Mouse (Mus musculus): Measurements from ENCODE around the gene Gm44973. TPM values are rescaled to one million over a fixed set of nuclear protein-coding genes. Genes with fewer than 3 reads are reported as not detected.

The Gm44973 gene
- polyA plus RNA-seq, 1 experiment from 2014 or later: not detected

DNA sequence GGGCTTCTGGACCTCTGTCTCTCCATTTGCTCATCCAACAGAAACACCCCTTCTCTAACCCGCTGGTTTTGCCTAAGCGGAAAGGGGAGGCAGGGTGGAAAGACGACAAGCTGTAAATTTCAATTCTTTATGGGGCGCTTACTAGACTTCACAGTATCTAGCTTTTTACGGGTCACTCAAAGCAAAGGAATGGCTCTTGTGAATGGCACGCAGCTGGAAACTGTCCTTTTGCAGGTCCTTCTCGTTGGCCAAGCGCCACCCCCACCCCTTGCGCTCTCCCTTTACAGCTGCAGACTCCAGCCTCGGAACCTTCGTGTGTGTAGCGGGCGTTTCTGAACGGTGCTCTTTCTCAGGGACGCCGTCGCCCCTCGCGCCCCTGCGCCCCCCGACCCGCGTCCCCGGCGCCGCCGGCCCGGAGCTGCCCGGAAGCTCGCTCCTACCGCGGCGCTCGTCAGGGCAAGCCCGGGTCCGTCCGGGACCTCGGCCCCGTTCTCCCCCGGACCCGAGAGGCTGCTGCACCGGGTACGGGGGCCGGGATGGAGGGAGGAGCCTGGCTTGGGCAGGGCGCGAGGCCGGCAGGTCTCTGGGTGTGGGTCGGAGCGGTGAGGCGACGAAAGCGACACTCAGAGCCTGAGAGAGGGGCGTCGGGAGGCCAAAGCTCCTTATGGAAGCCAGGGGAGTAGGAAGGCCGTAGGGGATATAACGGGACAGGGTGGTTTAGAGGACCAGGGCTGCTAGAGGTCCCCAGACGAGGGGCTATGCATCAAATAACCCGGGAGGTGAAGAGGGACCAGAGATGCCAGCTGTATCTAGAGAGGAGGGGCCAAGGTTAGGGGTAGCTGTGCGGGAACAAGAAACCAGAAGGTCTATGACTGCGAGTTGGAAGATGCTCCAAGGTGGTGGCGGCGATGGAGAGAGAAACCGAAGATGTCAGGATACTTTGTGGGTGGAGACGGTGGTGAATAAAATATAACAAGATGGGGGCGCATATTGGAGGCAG lies 36.2 kb downstream of the Gm44973 start, which contains the start of gene Zfp580:
Zfp580 (plus strand) TSS at position 346 of the 1,000 bp plus-strand sequence.
- H3K27me3 ChIP-seq (ENCODE audit: insufficient read depth, low read length): peaks cover 48% of the 10 kb centered on the region
- under 1% methylated on average over 65 of the region's 65 CpGs for WGBS

DNA sequence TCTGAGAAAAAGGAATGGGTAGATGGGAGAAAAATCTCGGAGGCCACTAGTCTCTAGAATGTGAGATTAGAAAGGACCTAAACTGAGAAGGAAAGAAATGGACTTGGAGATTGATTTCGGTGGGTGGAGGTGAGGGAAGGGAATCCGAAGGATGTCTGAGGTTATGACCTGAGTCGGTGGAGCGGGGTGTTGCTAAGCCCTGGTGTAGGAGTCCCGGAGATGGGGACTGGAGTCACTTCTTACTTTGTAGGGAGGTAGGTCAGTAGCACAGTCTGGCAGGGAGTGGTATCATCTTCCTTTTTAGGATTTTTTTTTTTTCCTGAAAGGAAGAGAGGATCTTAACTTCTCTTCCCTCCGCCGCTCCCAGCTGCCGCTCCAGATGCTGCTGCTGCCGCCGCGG lies 37.1 kb downstream of the Gm44973 start:
- Histone ChIP-seq H3K27me3 (ENCODE audit: insufficient read depth, low read length) (peaks cover 58% of the 10 kb centered on the region), H3K4me1 (ENCODE audit: insufficient read depth) (peaks cover 25% of the 10 kb centered on the region)
- DNase-seq: peak; percentile 17

More for the DNA sequence above, 36.2 kb downstream of the Gm44973 start, which contains the start of gene Zfp580:
- Histone ChIP-seq H3K9ac (peak within 1 kb of the TSS; percentile 86), H3K4me3 (ENCODE audit: low read depth, low read length) (peak within 1 kb of the TSS; percentile 68), H3K9me3 (ENCODE audit: low read depth, low read length) (no peaks in the 10 kb centered on the region), H3K4me2 (peak within 1 kb of the TSS; percentile 78), H3K4me1 (ENCODE audit: insufficient read depth) (peaks cover 18% of the 10 kb centered on the region; the same call in 1 of the 2 replicates), H3K36me3 (ENCODE audit: insufficient read depth) (no peaks in the 10 kb centered on the region), H3K27ac (ENCODE audit: low read depth) (peak within 1 kb of the TSS; percentile 71)
- no peak for TF ChIP-seq CTCF (IDR thresholded peaks at IDR 0.05; ENCODE audit: low read depth)
- peak; percentile 85 for ATAC-seq (ENCODE audit: insufficient read depth)
- DNase-seq: peak; percentile 88

DNA sequence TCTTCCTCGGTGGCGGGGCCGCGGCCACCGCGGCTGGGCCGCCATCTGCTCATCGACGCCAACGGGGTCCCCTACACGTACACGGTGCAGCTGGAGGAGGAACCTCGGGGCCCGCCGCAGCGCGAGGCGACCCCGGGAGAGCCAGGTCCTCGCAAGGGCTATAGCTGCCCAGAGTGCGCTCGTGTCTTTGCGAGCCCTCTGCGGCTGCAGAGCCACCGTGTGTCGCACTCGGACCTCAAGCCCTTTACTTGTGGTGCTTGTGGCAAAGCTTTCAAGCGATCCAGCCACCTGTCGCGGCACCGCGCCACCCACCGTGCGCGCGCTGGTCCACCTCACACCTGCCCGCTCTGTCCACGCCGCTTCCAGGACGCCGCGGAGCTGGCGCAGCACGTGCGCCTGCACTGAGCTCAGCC lies 37.6 kb downstream of the Gm44973 start:
- no peak for ATAC-seq (ENCODE audit: insufficient read depth)
- H3K4me2 ChIP-seq: peak overlapping the region; percentile 78
- no peaks in the 10 kb centered on the region for H3K36me3 ChIP-seq (ENCODE audit: insufficient read depth)
- H3K9ac ChIP-seq: peak overlapping the region; percentile 86
- H3K27ac ChIP-seq (ENCODE audit: low read depth): no peak overlapping the region
- H3K4me3 ChIP-seq (ENCODE audit: low read depth, low read length): peak overlapping the region; percentile 68
- H3K4me1 ChIP-seq (ENCODE audit: insufficient read depth): peaks cover 25% of the 10 kb centered on the region
- no peak for DNase-seq
- WGBS: 3% methylated on average over 45 of the region's 45 CpGs
- no peak for TF ChIP-seq CTCF (IDR thresholded peaks at IDR 0.05; ENCODE audit: low read depth)
- H3K9me3 ChIP-seq (ENCODE audit: low read depth, low read length): no peaks in the 10 kb centered on the region
- peaks cover 63% of the 10 kb centered on the region for H3K27me3 ChIP-seq (ENCODE audit: insufficient read depth, low read length)

More for the DNA sequence above, 37.1 kb downstream of the Gm44973 start:
- TF ChIP-seq CTCF (IDR thresholded peaks at IDR 0.05; ENCODE audit: low read depth): no peak
- no peak for ATAC-seq (ENCODE audit: insufficient read depth)
- Histone ChIP-seq H3K27ac (ENCODE audit: low read depth) (no peak overlapping the region; the same call in 1 of the 2 replicates), H3K4me3 (ENCODE audit: low read depth, low read length) (peak overlapping the region; percentile 68), H3K9me3 (ENCODE audit: low read depth, low read length) (no peaks in the 10 kb centered on the region), H3K4me2 (peak overlapping the region; percentile 78), H3K9ac (peak overlapping the region; percentile 86), H3K36me3 (ENCODE audit: insufficient read depth) (no peaks in the 10 kb centered on the region)
- WGBS: 1% methylated on average over 12 of the region's 12 CpGs

DNA sequence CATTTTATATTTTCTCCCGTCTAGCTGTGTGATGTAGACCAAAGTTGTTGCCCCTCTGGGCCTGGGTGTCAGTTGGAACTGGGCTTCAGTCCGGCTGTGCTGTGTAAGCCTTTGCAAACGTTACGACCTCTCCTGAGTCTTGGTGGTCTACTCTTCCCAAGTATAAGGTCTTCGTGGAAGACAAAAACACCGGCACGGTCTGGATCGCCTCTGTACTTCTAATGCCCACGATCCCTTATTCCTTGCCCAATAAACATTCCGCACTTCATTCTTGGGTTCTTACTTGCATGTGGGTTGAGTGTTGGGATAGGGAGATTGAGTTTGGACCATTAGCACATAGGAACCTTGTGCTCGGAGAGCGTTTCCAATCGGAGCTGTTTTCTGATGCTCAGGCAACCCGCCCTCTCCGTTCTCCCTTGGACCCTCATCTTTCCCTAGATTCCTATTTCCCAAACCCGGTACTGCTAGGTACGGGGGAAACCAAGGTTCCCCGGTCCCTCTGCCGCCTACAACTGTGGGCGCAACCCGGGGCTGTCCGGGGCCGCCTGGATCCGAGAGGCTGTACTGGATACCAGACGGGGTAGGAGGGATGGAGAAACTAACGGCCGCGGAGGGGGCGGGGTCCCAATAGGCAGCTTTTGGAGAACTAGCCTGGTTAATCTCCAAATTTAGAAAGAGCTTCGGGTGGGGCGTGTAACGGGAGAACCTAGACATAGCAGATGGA lies 38.3 kb downstream of the Gm44973 start:
- peak overlapping the region; percentile 86 for H3K9ac ChIP-seq

DNA sequence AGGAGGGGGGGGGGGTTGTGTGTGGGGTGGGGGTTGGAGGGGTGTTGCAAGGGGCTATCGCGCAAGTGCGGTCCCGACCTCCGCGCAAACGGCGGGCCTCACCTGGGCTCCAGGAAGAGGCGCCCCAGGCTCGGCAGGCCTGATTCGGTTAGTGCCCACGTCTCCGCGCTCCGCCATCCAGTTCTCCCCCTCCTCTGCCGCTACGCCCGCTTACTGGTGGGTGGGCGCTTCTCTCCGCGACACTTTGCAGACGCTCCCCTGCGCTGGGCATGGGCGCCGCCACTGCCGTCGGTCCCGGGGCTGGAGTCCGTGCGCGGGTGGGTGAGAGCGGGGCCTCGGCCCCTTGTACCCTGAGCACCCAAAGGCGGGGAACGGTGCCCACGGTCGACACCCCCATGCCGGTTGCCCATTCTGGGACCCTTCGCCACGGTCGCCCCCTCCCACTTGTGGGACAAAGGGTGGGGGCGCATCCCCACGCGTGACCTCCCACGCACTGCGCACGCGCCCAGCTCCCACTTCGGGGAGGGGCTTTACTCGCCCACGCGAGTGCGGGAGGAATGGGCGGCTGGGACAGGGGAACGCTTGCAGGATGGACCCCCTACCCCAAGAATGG lies 41.5 kb downstream of the Gm44973 start:
- ATAC-seq (ENCODE audit: insufficient read depth) (no peak), DNase-seq (peak; percentile 32)
- Histone ChIP-seq H3K36me3 (ENCODE audit: insufficient read depth) (no peaks in the 10 kb centered on the region), H3K4me1 (ENCODE audit: insufficient read depth) (peaks cover 22% of the 10 kb centered on the region; the same call in 1 of the 2 replicates), H3K9me3 (ENCODE audit: low read depth, low read length) (no peaks in the 10 kb centered on the region), H3K27me3 (ENCODE audit: insufficient read depth, low read length) (peaks cover 67% of the 10 kb centered on the region), H3K4me3 (ENCODE audit: low read depth, low read length) (peak overlapping the region; percentile 50), H3K4me2 (peak overlapping the region; percentile 74), H3K9ac (peak overlapping the region; percentile 57), H3K27ac (ENCODE audit: low read depth) (no peak overlapping the region)
- no peak for TF ChIP-seq CTCF (IDR thresholded peaks at IDR 0.05; ENCODE audit: low read depth)
- 1% methylated on average over 55 of the region's 55 CpGs for WGBS

More for the DNA sequence above, 38.3 kb downstream of the Gm44973 start:
- 9% methylated on average over 32 of the region's 32 CpGs for WGBS
- Histone ChIP-seq H3K4me3 (ENCODE audit: low read depth, low read length) (peak overlapping the region; percentile 68), H3K4me2 (peak overlapping the region; percentile 78), H3K9me3 (ENCODE audit: low read depth, low read length) (no peaks in the 10 kb centered on the region), H3K27me3 (ENCODE audit: insufficient read depth, low read length) (peaks cover 69% of the 10 kb centered on the region), H3K27ac (ENCODE audit: low read depth) (no peak overlapping the region), H3K4me1 (ENCODE audit: insufficient read depth) (peaks cover 25% of the 10 kb centered on the region), H3K36me3 (ENCODE audit: insufficient read depth) (no peaks in the 10 kb centered on the region)
- TF ChIP-seq CTCF (IDR thresholded peaks at IDR 0.05; ENCODE audit: low read depth): no peak
- DNase-seq (peak; percentile 36), ATAC-seq (ENCODE audit: insufficient read depth) (no peak)

DNA sequence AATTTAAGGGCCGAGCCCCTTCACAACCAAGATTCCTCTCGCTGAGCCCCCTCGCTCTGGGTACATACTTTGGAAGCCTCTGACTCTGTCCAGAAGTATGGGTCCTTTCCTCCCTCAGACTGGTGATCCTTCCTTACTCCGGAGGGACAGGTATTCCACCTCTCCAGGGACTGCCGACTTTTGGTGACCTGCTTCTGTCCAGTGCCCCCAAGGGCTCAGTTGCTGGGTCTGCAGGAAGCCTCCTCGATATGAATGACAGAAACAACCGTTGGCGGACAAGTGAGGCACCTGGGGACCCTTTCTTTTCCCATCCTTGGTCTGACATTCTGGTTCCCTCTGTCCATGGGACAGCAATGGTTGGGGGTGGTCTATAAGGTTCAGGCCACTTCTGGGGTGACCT lies 42.1 kb downstream of the Gm44973 start:
- Histone ChIP-seq H3K9ac (peak overlapping the region; percentile 57), H3K4me1 (ENCODE audit: insufficient read depth) (peaks cover 18% of the 10 kb centered on the region; the same call in 1 of the 2 replicates), H3K4me2 (peak overlapping the region; percentile 74), H3K27ac (ENCODE audit: low read depth) (no peak overlapping the region), H3K9me3 (ENCODE audit: low read depth, low read length) (no peaks in the 10 kb centered on the region), H3K36me3 (ENCODE audit: insufficient read depth) (no peaks in the 10 kb centered on the region), H3K4me3 (ENCODE audit: low read depth, low read length) (peak overlapping the region; percentile 50), H3K27me3 (ENCODE audit: insufficient read depth, low read length) (peaks cover 62% of the 10 kb centered on the region)
- 29% methylated on average over 8 of the region's 8 CpGs for WGBS
- TF ChIP-seq CTCF (IDR thresholded peaks at IDR 0.05; ENCODE audit: low read depth): no peak
- ATAC-seq (ENCODE audit: insufficient read depth) (no peak), DNase-seq (no peak)
